Mouse (Mus musculus): ENCODE data around the gene Tma7. TPM values are rescaled to one million over a fixed set of nuclear protein-coding genes. Genes with fewer than 3 reads are reported as not detected.
A peak's percentile ranks its signal among the peaks of the same experiment; 100 is the strongest.

Gene Tma7
- polyA plus RNA-seq, 2 experiments: 92.4 to 504 TPM

- no peak for TF ChIP-seq EP300 (IDR thresholded peaks at IDR 0.05; ENCODE audit: low read depth)
- TF ChIP-seq CTCF (IDR thresholded peaks at IDR 0.05; ENCODE audit: low read depth): no peak
- no peaks in the 10 kb centered on the region for H3K27me3 ChIP-seq (ENCODE audit: control insufficient read depth, insufficient read depth, low read length)
- 53% methylated on average over 2 of the region's 2 CpGs for WGBS (ENCODE audit: insufficient replicate concordance)
- no peak overlapping the region for H3K9ac ChIP-seq (replicated peaks)
- H3K4me1 ChIP-seq (replicated peaks; ENCODE audit: control insufficient read depth in 2 of 2, insufficient read depth in 2 of 2, low read length in 1 of 2): no peaks in the 10 kb centered on the region; a peak in 1 of 4 replicates
- no peak overlapping the region for H3K4me3 ChIP-seq (ENCODE audit: insufficient read depth in 1 of 2, low read depth in 2 of 2, low read length in 2 of 2)
- ATAC-seq (ENCODE audit: insufficient read depth): no peak
- no peaks in the 10 kb centered on the region for H3K9me3 ChIP-seq (ENCODE audit: control insufficient read depth, low read length)
- H3K4me2 ChIP-seq (ENCODE audit: low read depth): no peak overlapping the region
- H3K36me3 ChIP-seq (replicated peaks; ENCODE audit: control insufficient read depth, insufficient read depth, low read depth): no peaks in the 10 kb centered on the region
- DNase-seq (ENCODE audit: low read depth in 3 of 3, low spot score in 3 of 3): no peak
- H3K27ac ChIP-seq: no peak overlapping the region
Observed at GRCm38 (mm10) chr9:109125043-109125442, 42.7 kb upstream of the Tma7 start.

GRCm38 (mm10) chr9:109124164-109124563, 41.8 kb upstream of the Tma7 start:
- TF ChIP-seq CTCF (IDR thresholded peaks at IDR 0.05; ENCODE audit: low read depth) (no peak), EP300 (IDR thresholded peaks at IDR 0.05; ENCODE audit: low read depth) (no peak)
- H3K27ac ChIP-seq: no peak overlapping the region
- WGBS (ENCODE audit: insufficient replicate concordance): 62% methylated on average over 3 of the region's 3 CpGs

GRCm38 (mm10) chr9:109123266-109123665, 40.9 kb upstream of the Tma7 start:
- Histone ChIP-seq H3K27me3 (ENCODE audit: control insufficient read depth, insufficient read depth, low read length) (no peaks in the 10 kb centered on the region), H3K4me1 (replicated peaks; ENCODE audit: control insufficient read depth in 2 of 2, insufficient read depth in 2 of 2, low read length in 1 of 2) (no peaks in the 10 kb centered on the region; a peak in 1 of 4 replicates), H3K36me3 (replicated peaks; ENCODE audit: control insufficient read depth, insufficient read depth, low read depth) (no peaks in the 10 kb centered on the region), H3K4me2 (ENCODE audit: low read depth) (no peak overlapping the region), H3K9me3 (ENCODE audit: control insufficient read depth, low read length) (no peaks in the 10 kb centered on the region), H3K27ac (no peak overlapping the region), H3K9ac (replicated peaks) (no peak overlapping the region), H3K4me3 (ENCODE audit: insufficient read depth in 1 of 2, low read depth in 2 of 2, low read length in 2 of 2) (no peak overlapping the region)
- TF ChIP-seq EP300 (IDR thresholded peaks at IDR 0.05; ENCODE audit: low read depth): no peak
- TF ChIP-seq CTCF (IDR thresholded peaks at IDR 0.05; ENCODE audit: low read depth): no peak
- WGBS (ENCODE audit: insufficient replicate concordance): 31% methylated on average over 6 of the region's 6 CpGs
- no peak for ATAC-seq (ENCODE audit: insufficient read depth)
- DNase-seq (ENCODE audit: low read depth in 3 of 3, low spot score in 3 of 3): no peak

More at GRCm38 (mm10) chr9:109124164-109124563, 41.8 kb upstream of the Tma7 start:
- Histone ChIP-seq H3K4me3 (ENCODE audit: insufficient read depth in 1 of 2, low read depth in 2 of 2, low read length in 2 of 2) (no peak overlapping the region), H3K4me2 (ENCODE audit: low read depth) (no peak overlapping the region), H3K9me3 (ENCODE audit: control insufficient read depth, low read length) (no peaks in the 10 kb centered on the region), H3K36me3 (replicated peaks; ENCODE audit: control insufficient read depth, insufficient read depth, low read depth) (no peaks in the 10 kb centered on the region), H3K4me1 (replicated peaks; ENCODE audit: control insufficient read depth in 2 of 2, insufficient read depth in 2 of 2, low read length in 1 of 2) (no peaks in the 10 kb centered on the region; a peak in 1 of 4 replicates), H3K9ac (replicated peaks) (no peak overlapping the region), H3K27me3 (ENCODE audit: control insufficient read depth, insufficient read depth, low read length) (no peaks in the 10 kb centered on the region)
- DNase-seq (ENCODE audit: low read depth in 3 of 3, low spot score in 3 of 3) (no peak), ATAC-seq (ENCODE audit: insufficient read depth) (no peak)

GRCm38 (mm10) chr9:109122553-109123085, 40.2 kb upstream of the Tma7 start:
- TF ChIP-seq CTCF (IDR thresholded peaks at IDR 0.05; ENCODE audit: low read depth) (peak; percentile 55; the same call in 1 of the 2 replicates), EP300 (IDR thresholded peaks at IDR 0.05; ENCODE audit: low read depth) (no peak)

GRCm38 (mm10) chr9:109120956-109121355, 38.6 kb upstream of the Tma7 start:
- no peak overlapping the region for H3K4me2 ChIP-seq (ENCODE audit: low read depth)
- no peak overlapping the region for H3K4me3 ChIP-seq (ENCODE audit: insufficient read depth in 1 of 2, low read depth in 2 of 2, low read length in 2 of 2)
- 67% methylated on average over 6 of the region's 6 CpGs for WGBS (ENCODE audit: insufficient replicate concordance)
- no peaks in the 10 kb centered on the region for H3K9me3 ChIP-seq (ENCODE audit: control insufficient read depth, low read length)
- no peak for ATAC-seq (ENCODE audit: insufficient read depth)
- H3K27ac ChIP-seq: no peak overlapping the region
- DNase-seq (ENCODE audit: low read depth in 3 of 3, low spot score in 3 of 3): no peak
- no peaks in the 10 kb centered on the region for H3K36me3 ChIP-seq (replicated peaks; ENCODE audit: control insufficient read depth, insufficient read depth, low read depth)
- H3K27me3 ChIP-seq (ENCODE audit: control insufficient read depth, insufficient read depth, low read length): no peaks in the 10 kb centered on the region
- no peak overlapping the region for H3K9ac ChIP-seq (replicated peaks)
- TF ChIP-seq CTCF (IDR thresholded peaks at IDR 0.05; ENCODE audit: low read depth): no peak
- no peak for TF ChIP-seq EP300 (IDR thresholded peaks at IDR 0.05; ENCODE audit: low read depth)
- no peaks in the 10 kb centered on the region; a peak in 1 of 4 replicates for H3K4me1 ChIP-seq (replicated peaks; ENCODE audit: control insufficient read depth in 2 of 2, insufficient read depth in 2 of 2, low read length in 1 of 2)

More at GRCm38 (mm10) chr9:109122553-109123085, 40.2 kb upstream of the Tma7 start:
- ATAC-seq (ENCODE audit: insufficient read depth): no peak
- Histone ChIP-seq H3K4me3 (ENCODE audit: insufficient read depth in 1 of 2, low read depth in 2 of 2, low read length in 2 of 2) (no peak overlapping the region), H3K27me3 (ENCODE audit: control insufficient read depth, insufficient read depth, low read length) (no peaks in the 10 kb centered on the region), H3K9me3 (ENCODE audit: control insufficient read depth, low read length) (no peaks in the 10 kb centered on the region), H3K27ac (no peak overlapping the region), H3K9ac (replicated peaks) (no peak overlapping the region), H3K4me1 (replicated peaks; ENCODE audit: control insufficient read depth in 2 of 2, insufficient read depth in 2 of 2, low read length in 1 of 2) (no peaks in the 10 kb centered on the region; a peak in 1 of 4 replicates), H3K36me3 (replicated peaks; ENCODE audit: control insufficient read depth, insufficient read depth, low read depth) (no peaks in the 10 kb centered on the region), H3K4me2 (ENCODE audit: low read depth) (no peak overlapping the region)
- DNase-seq (ENCODE audit: low read depth in 3 of 3, low spot score in 3 of 3): no peak
- WGBS (ENCODE audit: insufficient replicate concordance): 43% methylated on average over 2 of the region's 2 CpGs

All from liver, embryonic 14.5 days (tissue).